Mouse (Mus musculus): Measurements from ENCODE around the gene Polr2b. TPM values are rescaled to one million over a fixed set of nuclear protein-coding genes. Genes with fewer than 3 reads are reported as not detected.
A peak's percentile ranks its signal among the peaks of the same experiment; 100 is the strongest.

The Polr2b gene
- polyA plus RNA-seq (2015; fragmentation: Nextera tagmentation; extraction: Ambion mirVana), result 64.0 and 65.1 TPM in 2 replicates

GRCm38 (mm10) chr5:77309924-77310772 lies at the start of gene Polr2b, which contains the start of gene Noa1:
Gene Polr2b (plus strand): TSS chr5:77310147.
Gene Noa1 (minus strand): TSS chr5:77310084.
- Histone ChIP-seq H3K9me3 (no peaks in the 10 kb centered on the region), H3K4me3 (peak within 1 kb of the TSS; percentile 67), H3K9ac (peak within 1 kb of the TSS; percentile 73), H3K27ac (peak within 1 kb of the TSS; percentile 93), H3K4me2 (peak within 1 kb of the TSS; percentile 91), H3K36me3 (peaks cover 32% of the 10 kb centered on the region), H3K27me3 (no peaks in the 10 kb centered on the region), H3K4me1 (peaks cover 26% of the 10 kb centered on the region)
- ATAC-seq (ENCODE audit: borderline replicate concordance, extremely low read depth, low FRiP score, low TSS enrichment), result peak; percentile 94
- WGBS, result under 1% methylated on average over 84 of the region's 85 CpGs

GRCm38 (mm10) chr5:77261137-77261536 lies 48.8 kb upstream of the Polr2b start:
- ATAC-seq (ENCODE audit: borderline replicate concordance, extremely low read depth, low FRiP score, low TSS enrichment), result no peak
- H3K4me1 ChIP-seq, result no peaks in the 10 kb centered on the region
- no peaks in the 10 kb centered on the region for H3K9me3 ChIP-seq
- no peak overlapping the region for H3K4me2 ChIP-seq
- no peak overlapping the region for H3K27ac ChIP-seq
- no peaks in the 10 kb centered on the region for H3K36me3 ChIP-seq
- no peaks in the 10 kb centered on the region for H3K27me3 ChIP-seq
- WGBS, result 80% methylated on average over 4 of the region's 4 CpGs
- H3K4me3 ChIP-seq, result no peak overlapping the region
- no peak overlapping the region for H3K9ac ChIP-seq

- H3K36me3 ChIP-seq, result no peaks in the 10 kb centered on the region
- no peak for ATAC-seq (ENCODE audit: borderline replicate concordance, extremely low read depth, low FRiP score, low TSS enrichment)
- no peaks in the 10 kb centered on the region for H3K9me3 ChIP-seq
- H3K27me3 ChIP-seq, result no peaks in the 10 kb centered on the region
- no peak overlapping the region for H3K27ac ChIP-seq
- no peaks in the 10 kb centered on the region for H3K4me1 ChIP-seq
- H3K4me3 ChIP-seq, result no peak overlapping the region
- H3K9ac ChIP-seq, result no peak overlapping the region
- no peak overlapping the region for H3K4me2 ChIP-seq
- 80% methylated on average over 5 of the region's 5 CpGs for WGBS
Observed at GRCm38 (mm10) chr5:77262105-77262504, 47.8 kb upstream of the Polr2b start.

GRCm38 (mm10) chr5:77265081-77265670 lies 44.8 kb upstream of the Polr2b start, which contains the start of gene Rest:
Gene Rest (plus strand): TSS chr5:77265491.
- peak within 1 kb of the TSS; percentile 87 for H3K9ac ChIP-seq
- no peaks in the 10 kb centered on the region for H3K27me3 ChIP-seq
- H3K4me3 ChIP-seq, result peak within 1 kb of the TSS; percentile 95
- peak within 1 kb of the TSS; percentile 75 for H3K4me2 ChIP-seq
- H3K36me3 ChIP-seq, result peaks cover 20% of the 10 kb centered on the region
- H3K27ac ChIP-seq, result peak within 1 kb of the TSS; percentile 97
- peaks cover 7% of the 10 kb centered on the region; the same call in 1 of the 2 replicates for H3K4me1 ChIP-seq
- H3K9me3 ChIP-seq, result no peaks in the 10 kb centered on the region
- WGBS, result under 1% methylated on average over 50 of the region's 78 CpGs
- ATAC-seq (ENCODE audit: borderline replicate concordance, extremely low read depth, low FRiP score, low TSS enrichment), result peak; percentile 89

- Histone ChIP-seq H3K4me2 (peak overlapping the region; percentile 75), H3K9me3 (no peaks in the 10 kb centered on the region), H3K4me3 (peak overlapping the region; percentile 95), H3K4me1 (peaks cover 7% of the 10 kb centered on the region; the same call in 1 of the 2 replicates), H3K36me3 (peaks cover 20% of the 10 kb centered on the region), H3K27ac (peak overlapping the region; percentile 97), H3K9ac (peak overlapping the region; percentile 87), H3K27me3 (no peaks in the 10 kb centered on the region)
- ATAC-seq (ENCODE audit: borderline replicate concordance, extremely low read depth, low FRiP score, low TSS enrichment), result peak; percentile 90
- WGBS, result under 1% methylated on average over 21 of the region's 53 CpGs
Observed at GRCm38 (mm10) chr5:77265671-77266065, 44.3 kb upstream of the Polr2b start.

GRCm38 (mm10) chr5:77266066-77266885 lies 43.7 kb upstream of the Polr2b start:
- peak; percentile 66 for ATAC-seq (ENCODE audit: borderline replicate concordance, extremely low read depth, low FRiP score, low TSS enrichment)
- WGBS, result under 1% methylated on average over 68 of the region's 87 CpGs
- no peaks in the 10 kb centered on the region for H3K9me3 ChIP-seq
- H3K36me3 ChIP-seq, result peaks cover 26% of the 10 kb centered on the region
- H3K4me2 ChIP-seq, result peak overlapping the region; percentile 75
- H3K27me3 ChIP-seq, result no peaks in the 10 kb centered on the region
- peak overlapping the region; percentile 95 for H3K4me3 ChIP-seq
- H3K9ac ChIP-seq, result peak overlapping the region; percentile 87
- H3K4me1 ChIP-seq, result peaks cover 7% of the 10 kb centered on the region; the same call in 1 of the 2 replicates
- H3K27ac ChIP-seq, result peak overlapping the region; percentile 97

DNA sequence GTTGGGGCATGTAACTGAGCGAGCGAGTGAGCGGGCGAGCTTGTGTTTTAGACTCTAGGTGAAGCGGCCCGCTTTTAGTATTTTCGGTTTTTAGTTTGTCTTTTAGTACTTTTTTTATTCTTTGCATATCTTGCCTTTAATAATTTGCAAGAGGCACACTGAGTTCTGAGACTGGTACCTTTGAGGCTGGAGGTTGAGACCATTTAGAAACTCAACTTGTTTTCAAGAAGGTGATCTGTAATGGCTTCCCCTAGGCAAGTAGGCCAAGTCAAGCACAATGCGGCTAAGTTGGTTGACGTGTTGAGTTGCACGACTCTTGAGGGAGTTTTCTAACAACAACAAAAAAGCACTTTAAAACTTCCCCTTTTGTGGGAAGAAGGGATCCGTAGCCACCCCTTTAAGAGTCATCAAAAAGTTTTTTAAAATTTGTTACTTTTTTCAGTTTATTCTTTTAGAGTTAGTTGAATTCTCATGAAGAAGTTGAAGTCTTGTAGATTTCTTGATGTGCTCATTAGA lies 43.0 kb upstream of the Polr2b start:
- H3K4me2 ChIP-seq, result peak overlapping the region; percentile 75
- peak overlapping the region; percentile 97 for H3K27ac ChIP-seq
- peaks cover 7% of the 10 kb centered on the region; the same call in 1 of the 2 replicates for H3K4me1 ChIP-seq
- H3K4me3 ChIP-seq, result peak overlapping the region; percentile 95
- 1% methylated on average over 11 of the region's 11 CpGs for WGBS
- peaks cover 33% of the 10 kb centered on the region for H3K36me3 ChIP-seq
- H3K9me3 ChIP-seq, result no peaks in the 10 kb centered on the region
- peak overlapping the region; percentile 87 for H3K9ac ChIP-seq
- no peak for ATAC-seq (ENCODE audit: borderline replicate concordance, extremely low read depth, low FRiP score, low TSS enrichment)
- no peaks in the 10 kb centered on the region for H3K27me3 ChIP-seq

- Histone ChIP-seq H3K9ac (0 out of 2 replicates have a peak overlapping the region, but pooled peaks have one; percentile 87), H3K27me3 (no peaks in the 10 kb centered on the region), H3K4me3 (peak overlapping the region; percentile 95), H3K4me1 (peaks cover 7% of the 10 kb centered on the region; the same call in 1 of the 2 replicates), H3K27ac (0 out of 2 replicates have a peak overlapping the region, but pooled peaks have one; percentile 97), H3K4me2 (peak overlapping the region; percentile 75), H3K9me3 (no peaks in the 10 kb centered on the region), H3K36me3 (peaks cover 37% of the 10 kb centered on the region)
- WGBS, result 65% methylated on average over 4 of the region's 4 CpGs
- ATAC-seq (ENCODE audit: borderline replicate concordance, extremely low read depth, low FRiP score, low TSS enrichment), result no peak
Observed at GRCm38 (mm10) chr5:77267441-77267840, 42.5 kb upstream of the Polr2b start.

- Histone ChIP-seq H3K9ac (no peak overlapping the region), H3K4me2 (no peak overlapping the region), H3K27me3 (no peaks in the 10 kb centered on the region), H3K9me3 (no peaks in the 10 kb centered on the region), H3K4me1 (peaks cover 9% of the 10 kb centered on the region; the same call in 1 of the 2 replicates), H3K36me3 (peaks cover 43% of the 10 kb centered on the region), H3K27ac (no peak overlapping the region), H3K4me3 (peak overlapping the region; percentile 95; the same call in 1 of the 2 replicates)
- no peak for ATAC-seq (ENCODE audit: borderline replicate concordance, extremely low read depth, low FRiP score, low TSS enrichment)
- 93% methylated on average over 30 of the region's 30 CpGs for WGBS
Observed at GRCm38 (mm10) chr5:77267957-77268624, 41.9 kb upstream of the Polr2b start.

- 81% methylated on average over 8 of the region's 8 CpGs for whole genome bisulfite sequencing
- H3K9me3 ChIP-seq, result no peaks in the 10 kb centered on the region
- H3K4me3 ChIP-seq, result no peak overlapping the region
- no peak overlapping the region for H3K9ac ChIP-seq
- H3K27me3 ChIP-seq, result no peaks in the 10 kb centered on the region
- ATAC-seq (ENCODE audit: borderline replicate concordance, extremely low read depth, low FRiP score, low TSS enrichment), result no peak
- H3K4me2 ChIP-seq, result no peak overlapping the region
- peaks cover 10% of the 10 kb centered on the region for H3K4me1 ChIP-seq
- peaks cover 54% of the 10 kb centered on the region for H3K36me3 ChIP-seq
- H3K27ac ChIP-seq, result no peak overlapping the region
Observed at GRCm38 (mm10) chr5:77269399-77269798, 40.5 kb upstream of the Polr2b start.

Measured in lung, embryonic 15.5 days (tissue).